Mouse (Mus musculus) erythroblast, embryonic 14.5 days (primary cell): Measurements from ENCODE around the gene Rln1. TPM values are rescaled to one million over a fixed set of nuclear protein-coding genes. Genes with fewer than 3 reads are reported as not detected.
A peak's percentile ranks its signal among the peaks of the same experiment; 100 is the strongest.

Experiments
- H3K27me3 ChIP-seq: 2 replicates; pipeline ENCODE4 v1.6.1; 2012; ENCODE audit warnings: inconsistent platforms; ENCODE audit not compliant: control insufficient read depth
- H3K36me3 ChIP-seq: 2 replicates; pipeline ENCODE4 v1.6.1; 2012; ENCODE audit warnings: mild to moderate bottlenecking, inconsistent platforms; ENCODE audit not compliant: control insufficient read depth
- H3K4me1 ChIP-seq: 2 replicates; pipeline ENCODE4 v1.6.1; 2012; ENCODE audit warnings: inconsistent platforms; ENCODE audit not compliant: control insufficient read depth
- H3K4me3 ChIP-seq: replicated peaks from 2 replicates; pipeline ENCODE3; 2012; ENCODE audit warnings: moderate library complexity, mild to moderate bottlenecking, inconsistent platforms
- H3K9me3 ChIP-seq: 2 replicates; pipeline ENCODE4 v1.6.1; 2012; ENCODE audit warnings: low read length, inconsistent platforms, mixed read lengths; ENCODE audit not compliant: control insufficient read depth
- GATA1 ChIP-seq: IDR thresholded peaks from 2 replicates; pipeline ENCODE4 v1.6.1; 2012; ENCODE audit warnings: low read length, inconsistent platforms, mixed read lengths
- TAL1 ChIP-seq: IDR thresholded peaks from 3 replicates; pipeline ENCODE4 v1.6.1; 2012; ENCODE audit warnings: low read length, inconsistent platforms, mixed read lengths
- polyA plus RNA-seq: library from polyadenylated mRNA; stranded (reverse); fragments of >175 nt; gene quantifications from 2 replicates; pipeline ENCODE4 v1.2.3, GENCODE M21; 2012

Gene Rln1
- polyA plus RNA-seq, 1 experiment: not detected

DNA sequence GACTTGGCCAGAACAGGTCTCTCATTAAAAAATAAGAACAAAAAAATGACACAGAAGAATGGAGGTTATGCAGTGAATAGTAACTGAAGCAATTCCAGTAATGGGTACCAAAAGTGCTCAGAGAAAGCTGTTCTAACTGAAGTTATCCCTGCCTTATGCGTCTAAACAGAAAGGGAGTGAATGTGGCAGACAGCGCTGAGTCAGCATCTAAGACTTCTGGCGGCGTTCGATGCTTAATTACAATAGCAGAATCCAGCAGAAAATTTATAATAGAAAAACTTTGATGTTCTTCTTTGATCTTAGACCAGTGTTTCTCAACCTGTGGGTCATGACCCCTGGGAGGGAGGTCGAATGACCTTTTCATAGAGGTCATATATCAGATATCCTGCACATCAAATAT is 11.2 kb upstream of the Rln1 start:
- no peak for TF ChIP-seq TAL1
- no peak for TF ChIP-seq GATA1
- no peak overlapping the region for H3K4me3 ChIP-seq
- peaks cover 5% of the 10 kb centered on the region for H3K36me3 ChIP-seq
- no peaks in the 10 kb centered on the region for H3K27me3 ChIP-seq
- H3K4me1 ChIP-seq: peaks cover 2% of the 10 kb centered on the region
- no peaks in the 10 kb centered on the region for H3K9me3 ChIP-seq

DNA sequence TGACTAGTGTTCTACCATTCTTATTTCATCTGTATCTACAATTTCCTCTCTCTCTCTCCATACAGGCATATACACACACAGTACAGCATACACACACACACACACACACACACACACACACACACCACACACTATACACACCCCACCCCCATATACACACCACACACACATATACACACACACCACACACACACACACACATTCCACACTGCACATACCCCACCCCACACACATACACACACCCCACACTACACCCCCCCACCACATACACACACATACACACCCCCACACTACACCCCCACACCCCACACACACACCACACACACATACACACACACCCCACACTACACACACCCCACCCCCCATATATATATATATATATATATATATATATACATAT is 10.4 kb upstream of the Rln1 start:
- no peak overlapping the region for H3K4me3 ChIP-seq
- no peak for TF ChIP-seq GATA1
- TF ChIP-seq TAL1: no peak
- no peaks in the 10 kb centered on the region for H3K9me3 ChIP-seq
- H3K4me1 ChIP-seq: peaks cover 2% of the 10 kb centered on the region
- no peaks in the 10 kb centered on the region for H3K27me3 ChIP-seq
- peaks cover 1% of the 10 kb centered on the region for H3K36me3 ChIP-seq

DNA sequence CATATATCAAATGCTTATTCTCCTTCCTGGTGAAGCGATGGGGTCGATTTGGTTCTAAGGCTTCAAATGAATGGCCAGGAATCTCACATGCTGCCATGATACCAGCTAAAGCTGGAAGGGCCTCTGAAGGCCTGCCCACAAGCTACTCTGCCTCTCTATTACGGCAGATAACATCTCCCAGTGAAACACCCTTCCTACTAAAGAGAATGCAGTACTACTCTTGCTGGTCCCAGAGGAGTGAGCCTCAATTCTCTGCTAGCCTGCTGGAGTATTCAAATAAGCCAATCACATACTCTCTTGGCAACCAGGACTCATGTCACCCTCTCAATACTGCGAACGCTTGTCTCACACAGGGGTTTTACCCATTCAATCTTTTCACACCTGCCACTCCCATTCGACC is 7.8 kb upstream of the Rln1 start:
- Histone ChIP-seq H3K4me3 (no peak overlapping the region), H3K9me3 (no peaks in the 10 kb centered on the region), H3K27me3 (peaks cover 5% of the 10 kb centered on the region), H3K4me1 (peaks cover 2% of the 10 kb centered on the region), H3K36me3 (no peaks in the 10 kb centered on the region)
- TF ChIP-seq TAL1 (no peak), GATA1 (no peak)

DNA sequence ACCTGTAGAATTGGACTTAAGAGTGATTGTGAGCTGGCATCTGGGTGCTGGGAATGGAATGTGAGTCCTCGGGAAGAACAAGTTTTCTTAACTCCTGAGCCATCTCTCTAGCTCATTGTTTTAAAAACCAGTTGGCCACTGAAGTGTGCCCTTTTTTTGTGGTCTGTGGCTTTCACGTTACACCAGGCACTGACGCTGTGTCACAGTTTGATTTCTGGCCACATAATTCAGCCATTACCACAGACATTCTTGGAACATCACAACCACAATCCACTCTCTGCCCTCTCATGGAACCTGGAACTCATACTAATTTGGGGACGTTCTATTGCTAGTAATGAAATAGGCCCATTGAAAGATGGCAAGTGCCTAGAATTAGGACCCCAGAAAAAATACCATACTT is 6.6 kb upstream of the Rln1 start:
- Histone ChIP-seq H3K27me3 (peaks cover 9% of the 10 kb centered on the region), H3K4me1 (peaks cover 2% of the 10 kb centered on the region), H3K9me3 (no peaks in the 10 kb centered on the region), H3K4me3 (no peak overlapping the region), H3K36me3 (no peaks in the 10 kb centered on the region)
- no peak for TF ChIP-seq GATA1
- TF ChIP-seq TAL1: no peak

DNA sequence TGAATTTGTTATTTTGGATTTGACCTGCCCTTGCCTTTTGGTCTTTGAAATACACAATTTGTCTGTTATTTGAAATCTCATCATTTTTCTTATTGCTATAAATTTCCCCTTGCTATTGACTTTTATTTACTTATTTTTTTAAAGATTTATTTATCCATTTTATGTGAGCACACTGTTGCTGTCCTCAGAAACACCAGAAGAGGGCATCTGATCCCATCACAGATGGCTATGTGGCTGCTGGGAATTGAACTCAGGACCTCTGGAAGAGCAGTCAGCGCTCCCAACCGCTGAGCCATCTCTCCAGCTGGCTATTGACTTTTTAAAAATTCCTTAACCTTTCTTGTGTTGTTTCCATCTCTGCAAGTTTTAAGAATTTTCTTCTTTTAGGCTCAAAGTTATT is 2.2 kb upstream of the Rln1 start:
- Histone ChIP-seq H3K9me3 (no peaks in the 10 kb centered on the region), H3K36me3 (no peaks in the 10 kb centered on the region), H3K27me3 (peaks cover 51% of the 10 kb centered on the region), H3K4me3 (no peak overlapping the region), H3K4me1 (no peaks in the 10 kb centered on the region; the same call in 1 of the 2 replicates)
- TF ChIP-seq TAL1: no peak
- TF ChIP-seq GATA1: no peak

DNA sequence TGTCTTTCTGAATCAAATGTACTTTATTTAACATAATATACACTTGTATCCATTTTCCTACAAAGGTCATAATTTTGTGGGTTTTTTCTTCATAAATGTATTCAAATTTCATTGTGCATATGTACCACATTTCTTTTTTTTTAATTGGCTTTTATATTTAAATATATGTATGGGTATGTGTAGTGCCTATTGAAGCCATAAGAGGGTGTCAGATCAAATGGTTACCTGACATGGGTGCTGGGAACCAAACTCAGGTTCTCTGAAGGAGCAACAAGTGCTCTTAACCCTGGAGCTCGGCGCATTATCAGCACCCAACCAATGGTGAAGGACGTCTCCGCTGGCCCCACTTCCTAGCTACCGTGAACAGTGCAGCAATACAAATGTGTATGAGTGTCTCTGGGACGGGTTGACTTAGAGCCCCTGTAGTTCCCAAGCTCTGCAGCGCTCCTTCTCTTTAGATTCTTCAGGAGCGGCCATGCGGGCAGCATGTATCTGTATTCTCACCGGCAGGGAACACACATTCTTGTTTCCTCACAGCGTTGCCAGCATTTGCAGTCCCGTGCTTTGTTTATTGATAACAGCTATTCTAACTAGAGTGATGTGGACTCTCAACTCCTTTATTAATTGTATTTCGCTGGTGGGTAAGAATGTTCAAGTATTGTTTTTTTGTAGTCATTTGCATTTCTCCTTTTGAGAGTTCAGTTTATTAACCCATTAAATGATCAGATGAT is 7.5 kb downstream of the Rln1 start:
- Histone ChIP-seq H3K27me3 (peaks cover 39% of the 10 kb centered on the region), H3K4me1 (peaks cover 24% of the 10 kb centered on the region), H3K9me3 (no peaks in the 10 kb centered on the region), H3K4me3 (no peak overlapping the region), H3K36me3 (no peaks in the 10 kb centered on the region)
- no peak for TF ChIP-seq GATA1
- TF ChIP-seq TAL1: no peak

DNA sequence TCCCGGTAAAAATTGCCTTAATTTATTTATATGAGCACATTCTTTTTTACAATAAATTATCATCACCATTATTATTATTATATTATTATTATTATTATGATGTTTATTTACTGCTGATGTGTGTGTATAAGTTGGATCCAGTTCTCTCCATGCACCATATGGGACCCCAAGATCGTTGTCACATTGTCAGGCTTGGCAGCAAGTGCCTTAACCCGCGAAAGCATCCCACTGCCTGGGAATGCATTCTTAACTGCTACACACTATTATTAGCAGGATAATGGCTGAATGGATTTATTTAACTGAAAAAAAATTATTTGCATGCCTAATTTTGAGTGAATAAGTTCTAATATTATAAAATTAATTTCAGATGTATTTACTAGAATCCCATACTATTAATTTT is 8.1 kb downstream of the Rln1 start:
- H3K4me3 ChIP-seq: no peak overlapping the region
- H3K9me3 ChIP-seq: no peaks in the 10 kb centered on the region
- H3K4me1 ChIP-seq: peaks cover 24% of the 10 kb centered on the region
- no peaks in the 10 kb centered on the region for H3K36me3 ChIP-seq
- TF ChIP-seq TAL1 (no peak), GATA1 (no peak)
- H3K27me3 ChIP-seq: peaks cover 34% of the 10 kb centered on the region

DNA sequence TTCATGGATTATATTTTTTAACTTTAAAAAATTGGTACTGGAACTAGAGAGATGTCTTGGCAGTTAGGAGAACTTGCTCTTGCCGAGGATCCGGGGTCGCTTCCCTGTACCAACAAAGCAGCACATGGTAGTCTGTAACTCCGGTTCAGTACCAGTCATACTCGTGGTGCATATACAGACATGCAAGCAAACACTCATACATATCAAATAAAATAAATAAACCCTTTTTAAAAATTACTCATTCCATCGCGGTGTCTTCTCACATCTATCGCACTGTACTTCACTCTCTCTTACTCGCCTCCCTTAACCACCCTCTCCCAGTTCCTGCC is 8.7 kb downstream of the Rln1 start:
- TF ChIP-seq TAL1 (no peak), GATA1 (no peak)
- Histone ChIP-seq H3K4me1 (peaks cover 24% of the 10 kb centered on the region), H3K4me3 (peak overlapping the region; percentile 40), H3K9me3 (no peaks in the 10 kb centered on the region), H3K36me3 (no peaks in the 10 kb centered on the region), H3K27me3 (peaks cover 34% of the 10 kb centered on the region)

DNA sequence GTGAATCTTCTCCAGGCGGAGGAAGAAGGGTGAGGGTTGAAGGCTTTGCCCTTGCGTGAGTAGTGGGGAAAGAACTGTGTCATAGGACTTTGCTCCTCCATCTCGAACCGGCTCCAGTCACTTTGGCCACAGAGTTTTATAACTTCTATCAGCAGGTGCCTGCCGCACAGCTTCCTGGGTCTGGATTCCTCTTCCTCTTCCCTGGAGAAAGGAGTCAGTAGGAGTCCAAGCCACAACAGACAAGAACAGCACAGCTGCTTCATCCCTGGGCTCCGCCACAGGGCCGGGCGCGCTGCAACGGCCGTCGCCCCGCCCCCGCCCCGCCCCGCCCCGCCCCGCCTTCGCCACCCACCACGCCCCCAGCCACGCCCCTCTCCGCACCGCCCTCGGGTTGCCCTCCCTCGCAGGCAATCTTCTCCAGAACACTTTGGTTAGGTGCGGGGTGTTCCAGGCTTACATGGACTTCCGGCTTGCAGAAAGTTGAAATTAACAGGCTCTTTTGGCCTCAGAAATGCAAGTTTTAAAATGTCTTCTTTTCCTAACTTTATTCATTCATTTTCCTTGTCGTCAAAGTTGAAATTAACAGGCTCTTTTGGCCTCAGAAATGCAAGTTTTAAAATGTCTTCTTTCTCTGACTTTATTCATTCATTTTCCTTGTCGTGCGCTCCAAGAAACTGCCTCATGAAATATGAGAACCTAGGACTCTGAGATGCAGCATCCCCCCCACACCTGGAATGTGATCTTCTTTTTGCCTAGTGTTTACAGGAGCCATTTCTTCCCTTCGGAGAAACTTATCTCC is 9.2 kb downstream of the Rln1 start, which contains the start of gene Insl6:
Gene Insl6 (minus strand): TSS at position 304 of the 799 bp plus-strand sequence.
- Histone ChIP-seq H3K36me3 (no peaks in the 10 kb centered on the region), H3K4me1 (peaks cover 24% of the 10 kb centered on the region), H3K9me3 (no peaks in the 10 kb centered on the region), H3K27me3 (peaks cover 30% of the 10 kb centered on the region), H3K4me3 (peak within 1 kb of the TSS; percentile 56)
- no peak for TF ChIP-seq TAL1
- TF ChIP-seq GATA1: no peak
